Mouse (Mus musculus) cerebellum, adult (tissue): ENCODE data around the gene Gas2.

ENCODE experiments used
- ATAC-seq: cut with Nextera tagmentation; 2 replicates; pipeline ENCODE4 v1.9.2; 2017; ENCODE audit warnings: mild to moderate bottlenecking, moderate library complexity, mixed read lengths; ENCODE audit not compliant: insufficient number of reproducible peaks, low FRiP score, low TSS enrichment

Gas2 gene

GRCm38 (mm10) chr7:51879136-51879723, 17.4 kb downstream of the Gas2 start:
- ATAC-seq = 0 out of 2 replicates have a peak, but pooled peaks have one; percentile 15

- ATAC-seq = no peak
Measured at GRCm38 (mm10) chr7:51880121-51880520, 18.3 kb downstream of the Gas2 start.

GRCm38 (mm10) chr7:51885345-51885744, 23.5 kb downstream of the Gas2 start:
- no peak for ATAC-seq

- no peak for ATAC-seq
Measured at GRCm38 (mm10) chr7:51887678-51888567, 26.1 kb downstream of the Gas2 start.

- no peak for ATAC-seq
Measured at GRCm38 (mm10) chr7:51889601-51890000, 27.8 kb downstream of the Gas2 start.

- ATAC-seq = no peak
Measured at GRCm38 (mm10) chr7:51892224-51892965, 30.6 kb downstream of the Gas2 start.

- no peak for ATAC-seq
Measured at GRCm38 (mm10) chr7:51893008-51893407, 31.2 kb downstream of the Gas2 start.

- no peak for ATAC-seq
Measured at GRCm38 (mm10) chr7:51894133-51894801, 32.5 kb downstream of the Gas2 start.

GRCm38 (mm10) chr7:51894939-51895338, 33.1 kb downstream of the Gas2 start:
- ATAC-seq = no peak

GRCm38 (mm10) chr7:51899066-51899465, 37.3 kb downstream of the Gas2 start:
- ATAC-seq = no peak

GRCm38 (mm10) chr7:51913292-51914050, 51.7 kb downstream of the Gas2 start:
- peak; percentile 45; the same call in 1 of the 2 replicates for ATAC-seq

- no peak for ATAC-seq
Measured at GRCm38 (mm10) chr7:51914132-51914531, 52.3 kb downstream of the Gas2 start.

GRCm38 (mm10) chr7:51928761-51929519, 67.1 kb downstream of the Gas2 start:
- no peak for ATAC-seq

GRCm38 (mm10) chr7:51931217-51931616, 69.4 kb downstream of the Gas2 start:
- no peak for ATAC-seq

- no peak for ATAC-seq
Measured at GRCm38 (mm10) chr7:51937337-51937736, 75.5 kb downstream of the Gas2 start.

- no peak for ATAC-seq
Measured at GRCm38 (mm10) chr7:51940461-51940860, 78.6 kb downstream of the Gas2 start.

GRCm38 (mm10) chr7:51955424-51956041, 93.7 kb downstream of the Gas2 start:
- no peak for ATAC-seq

- no peak for ATAC-seq
Measured at GRCm38 (mm10) chr7:51957766-51958165, 96.0 kb downstream of the Gas2 start.
